Mouse (Mus musculus) small intestine, adult 2 months (tissue): ENCODE data around the gene Lrch4. TPM values are rescaled to one million over a fixed set of nuclear protein-coding genes. Genes with fewer than 3 reads are reported as not detected.
"Not testable (repeated sequence)": the region's sequence is repeated elsewhere in the genome, so short reads cannot be mapped to it uniquely, and the experiment has no call there.

Experiments
- H3K27ac ChIP-seq: fragments of 200-500 bp; 2 replicates; pipeline ENCODE4 v1.5.1; 2012; ENCODE audit warnings: low read depth, low read length, control low read depth, inconsistent platforms; ENCODE audit not compliant: insufficient read depth
- H3K27me3 ChIP-seq: fragments of 200-500 bp; 2 replicates; pipeline ENCODE4 v1.6.1; 2012; ENCODE audit warnings: mild to moderate bottlenecking, moderate library complexity, low read length, inconsistent platforms; ENCODE audit not compliant: control insufficient read depth, insufficient read depth
- H3K36me3 ChIP-seq: fragments of 200-500 bp; 2 replicates; pipeline ENCODE4 v1.6.1; 2012; ENCODE audit warnings: mild to moderate bottlenecking, low read length, control low read depth, inconsistent platforms; ENCODE audit not compliant: control insufficient read depth, insufficient read depth
- H3K4me1 ChIP-seq: fragments of 200-500 bp; 2 replicates; pipeline ENCODE4 v1.6.1; 2012; ENCODE audit warnings: low read length, inconsistent platforms, mixed read lengths; ENCODE audit not compliant: control insufficient read depth, insufficient read depth, insufficient read length
- H3K4me3 ChIP-seq: fragments of 200-500 bp; 2 replicates; pipeline ENCODE4 v1.5.1; 2012; ENCODE audit warnings: low read depth, mild to moderate bottlenecking, control low read depth, inconsistent platforms, low read length, moderate library complexity
- CTCF ChIP-seq: fragments of 200-500 bp; IDR thresholded peaks from 2 replicates; pipeline ENCODE4 v1.5.1; 2012; ENCODE audit warnings: low read depth, mild to moderate bottlenecking, control low read depth, inconsistent platforms, low read length, moderate library complexity, mixed read lengths; ENCODE audit not compliant: insufficient replicate concordance, insufficient read length; ENCODE audit errors: extremely low read depth
- POLR2A ChIP-seq: fragments of 200-500 bp; IDR thresholded peaks from 2 replicates; pipeline ENCODE4 v1.6.1; 2012; ENCODE audit warnings: low read depth, mild to moderate bottlenecking, control low read depth, inconsistent platforms, low read length, moderate library complexity
- WGBS: fragments of 180-500 bp; shearing (Covaris S2); methylation state at CpG from one replicate; pipeline ENCODE4 v1.1.7; 2018; 5-methylcytosine and 5-hydroxymethylcytosine counted together
- polyA plus RNA-seq: library from polyadenylated mRNA; depleted of rRNA; stranded (reverse); fragments of >200 nt; gene quantifications from 2 replicates; pipeline ENCODE4 v1.2.3, GENCODE M21; 2012

The Lrch4 gene
- polyA plus RNA-seq, 1 experiment, result 54.1 TPM

DNA sequence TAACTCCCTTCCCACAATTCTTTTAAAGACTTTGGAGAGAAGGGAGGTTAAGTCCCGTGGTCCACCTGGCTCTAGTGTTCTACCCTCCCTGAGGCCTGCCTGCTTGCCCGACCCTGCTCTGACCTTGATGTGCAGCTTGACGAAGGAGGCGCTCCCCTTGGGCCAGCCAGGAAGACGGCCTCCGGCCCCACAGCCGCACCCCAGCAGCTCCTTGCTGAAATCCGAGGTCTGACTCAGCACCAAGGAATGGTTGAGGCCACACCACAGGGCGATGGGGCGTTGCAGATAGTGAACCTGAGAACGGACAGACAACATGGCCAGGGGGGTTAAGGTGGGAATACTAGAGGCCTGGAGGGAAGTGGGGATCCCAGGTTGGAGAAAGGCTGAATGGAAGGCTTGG is 15.4 kb upstream of the Lrch4 start, which contains the start of gene Pcolce:
TSS of gene Pcolce (minus strand) at position 235 of the 400 bp plus-strand sequence.
- H3K36me3 ChIP-seq, result no peaks in the 10 kb centered on the region
- peaks cover 16% of the 10 kb centered on the region for H3K4me1 ChIP-seq
- H3K27me3 ChIP-seq, result no peaks in the 10 kb centered on the region
- no peak within 1 kb of the TSS for H3K4me3 ChIP-seq
- TF ChIP-seq POLR2A (no peak), CTCF (no peak)
- no peak within 1 kb of the TSS for H3K27ac ChIP-seq
- 29% methylated on average over 11 of the region's 11 CpGs for WGBS

- H3K4me1 ChIP-seq, result peaks cover 13% of the 10 kb centered on the region
- H3K4me3 ChIP-seq, H3K27ac ChIP-seq, H3K27me3 ChIP-seq, H3K36me3 ChIP-seq: not testable (repeated sequence)
- 92% methylated on average over 2 of the region's 2 CpGs for WGBS
Measured at GRCm38 (mm10) chr5:137614921-137615320, 14.0 kb upstream of the Lrch4 start.

DNA sequence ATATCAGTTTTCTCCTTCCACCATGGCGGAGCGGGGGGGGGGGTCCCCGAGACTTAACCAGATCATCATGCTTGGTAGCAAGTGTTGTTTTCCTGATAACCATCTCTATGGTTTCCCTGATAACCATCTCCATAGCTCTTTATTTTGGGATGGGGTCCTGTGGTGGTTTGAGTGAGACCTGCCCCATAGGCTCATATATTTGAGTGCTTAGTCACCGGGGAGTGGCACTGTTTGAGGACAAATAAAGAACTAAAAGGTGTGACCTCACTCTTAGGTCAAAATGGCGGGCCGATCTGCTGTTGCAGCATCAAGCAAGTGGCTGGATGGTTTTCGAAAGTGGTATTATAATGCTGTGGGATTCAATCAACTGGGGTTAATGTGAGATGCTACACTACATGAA is 13.6 kb upstream of the Lrch4 start:
- H3K27ac ChIP-seq, result no peak overlapping the region
- H3K36me3 ChIP-seq, result no peaks in the 10 kb centered on the region
- TF ChIP-seq POLR2A (no peak), CTCF (no peak)
- H3K27me3 ChIP-seq, result no peaks in the 10 kb centered on the region
- H3K4me3 ChIP-seq, result no peak overlapping the region
- H3K4me1 ChIP-seq, result peaks cover 13% of the 10 kb centered on the region
- WGBS, result 77% methylated on average over 7 of the region's 7 CpGs

GRCm38 (mm10) chr5:137623937-137624530 is 4.9 kb upstream of the Lrch4 start:
- WGBS, result 60% methylated on average over 11 of the region's 11 CpGs
- TF ChIP-seq CTCF (no peak), POLR2A (no peak)
- Histone ChIP-seq H3K4me3 (no peak overlapping the region), H3K27ac (no peak overlapping the region), H3K4me1 (no peaks in the 10 kb centered on the region; the same call in 1 of the 2 replicates), H3K27me3 (no peaks in the 10 kb centered on the region), H3K36me3 (no peaks in the 10 kb centered on the region)

GRCm38 (mm10) chr5:137627991-137628390 is 930 bp upstream of the Lrch4 start:
- WGBS, result 0% methylated on average over 9 of the region's 9 CpGs
- Histone ChIP-seq H3K27me3 (no peaks in the 10 kb centered on the region), H3K4me3 (peak overlapping the region; percentile 73), H3K36me3 (no peaks in the 10 kb centered on the region), H3K4me1 (peaks cover 10% of the 10 kb centered on the region), H3K27ac (peak overlapping the region; percentile 85)
- no peak for TF ChIP-seq POLR2A
- TF ChIP-seq CTCF, result no peak

- Histone ChIP-seq H3K4me3 (peak overlapping the region; percentile 65), H3K36me3 (peaks cover 8% of the 10 kb centered on the region), H3K27me3 (no peaks in the 10 kb centered on the region), H3K27ac (peak overlapping the region; percentile 92), H3K4me1 (peaks cover 18% of the 10 kb centered on the region)
- TF ChIP-seq POLR2A (no peak), CTCF (no peak)
- under 1% methylated on average over 23 of the region's 23 CpGs for WGBS
Measured at GRCm38 (mm10) chr5:137629306-137629721, 393 bp downstream of the Lrch4 start.

- Histone ChIP-seq H3K27ac (peak overlapping the region; percentile 92), H3K27me3 (no peaks in the 10 kb centered on the region), H3K4me3 (peak overlapping the region; percentile 65), H3K4me1 (peaks cover 18% of the 10 kb centered on the region), H3K36me3 (peaks cover 11% of the 10 kb centered on the region)
- TF ChIP-seq CTCF (no peak), POLR2A (no peak)
- WGBS, result 5% methylated on average over 6 of the region's 6 CpGs
Measured at GRCm38 (mm10) chr5:137629906-137630545, 1.1 kb downstream of the Lrch4 start.
